Mouse (Mus musculus) kidney, adult 2 months (tissue): ENCODE results near the gene Fras1.

ENCODE experiments used
- CTCF ChIP-seq: fragments of 200-500 bp; conservative IDR thresholded peaks from 2 replicates; pipeline ENCODE4 v1.5.1; 2011; ENCODE audit warnings: low read depth, mild to moderate bottlenecking, control low read depth, low read length, moderate library complexity, mixed read lengths; ENCODE audit not compliant: insufficient read depth, insufficient read length
- POLR2A ChIP-seq: fragments of 200-500 bp; IDR thresholded peaks from one replicate; pipeline ENCODE4 v1.6.1; 2011; ENCODE audit warnings: low read depth, low read length, control low read depth

DNA sequence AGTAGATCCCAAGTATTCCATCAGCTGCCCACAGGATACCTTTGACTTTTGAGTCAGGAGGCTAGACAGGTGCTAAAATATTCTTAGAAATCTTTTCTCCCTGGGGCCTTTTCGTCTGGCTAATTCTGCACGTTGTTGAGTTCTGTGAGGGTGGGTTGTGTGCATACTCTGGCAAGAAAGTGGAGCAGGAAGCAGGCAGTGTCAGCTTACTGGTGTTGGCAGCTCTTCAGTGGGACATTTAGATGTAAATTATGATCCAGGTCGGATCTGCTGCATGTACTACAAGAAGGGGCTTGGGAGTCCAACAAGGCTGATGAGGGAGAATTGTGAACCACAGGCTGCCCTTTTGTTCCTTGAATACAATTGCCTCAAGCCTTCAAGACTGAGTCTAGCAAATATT lies 98.2 kb downstream of the Fras1 start:
- TF ChIP-seq POLR2A (no peak), CTCF (no peak)
